Mouse (Mus musculus) heart, embryonic 10.5 days (tissue): ENCODE data around the gene 4931428L18Rik. TPM values are rescaled to one million over a fixed set of nuclear protein-coding genes. Genes with fewer than 3 reads are reported as not detected.

Experiments used
- DNase-seq: peaks from one replicate; pipeline ENCODE4 v3.0.0-alpha.2; 2017; ENCODE audit warnings: low spot score
- H3K27ac ChIP-seq: fragments of 300-500 bp; sonication (generic); 2 replicates; pipeline ENCODE4 v1.5.1; 2016; ENCODE audit warnings: mild to moderate bottlenecking
- H3K27me3 ChIP-seq: fragments of 300-500 bp; sonication (generic); 2 replicates; pipeline ENCODE4 v1.6.1; 2016; ENCODE audit warnings: mild to moderate bottlenecking; ENCODE audit not compliant: poor library complexity, insufficient read depth, severe bottlenecking
- H3K36me3 ChIP-seq: fragments of 300-500 bp; sonication (generic); 2 replicates; pipeline ENCODE4 v1.6.1; 2016; ENCODE audit warnings: mild to moderate bottlenecking, moderate library complexity
- H3K4me1 ChIP-seq: fragments of 300-500 bp; sonication (generic); 2 replicates; pipeline ENCODE4 v1.6.1; 2016; ENCODE audit warnings: mild to moderate bottlenecking
- H3K4me3 ChIP-seq: fragments of 300-500 bp; sonication (generic); 2 replicates; pipeline ENCODE4 v1.5.1; 2016; ENCODE audit warnings: mild to moderate bottlenecking, moderate library complexity
- H3K9me3 ChIP-seq: fragments of 300-500 bp; sonication (generic); 2 replicates; pipeline ENCODE4 v1.6.1; 2016; ENCODE audit warnings: mild to moderate bottlenecking, moderate library complexity
- WGBS: fragments of 180-500 bp; shearing (Covaris S2); methylation state at CpG from one replicate; pipeline ENCODE4 v1.1.7; 2016; 5-methylcytosine and 5-hydroxymethylcytosine counted together
- polyA plus RNA-seq: library from polyadenylated mRNA; unstranded; fragments of >200 nt; fragmentation: Nextera tagmentation; extraction: Ambion mirVana; gene quantifications from 2 replicates; pipeline ENCODE4 v1.2.1, GENCODE M21; 2016

4931428L18Rik gene
- polyA plus RNA-seq, 1 experiment from 2014 or later, result not detected

DNA sequence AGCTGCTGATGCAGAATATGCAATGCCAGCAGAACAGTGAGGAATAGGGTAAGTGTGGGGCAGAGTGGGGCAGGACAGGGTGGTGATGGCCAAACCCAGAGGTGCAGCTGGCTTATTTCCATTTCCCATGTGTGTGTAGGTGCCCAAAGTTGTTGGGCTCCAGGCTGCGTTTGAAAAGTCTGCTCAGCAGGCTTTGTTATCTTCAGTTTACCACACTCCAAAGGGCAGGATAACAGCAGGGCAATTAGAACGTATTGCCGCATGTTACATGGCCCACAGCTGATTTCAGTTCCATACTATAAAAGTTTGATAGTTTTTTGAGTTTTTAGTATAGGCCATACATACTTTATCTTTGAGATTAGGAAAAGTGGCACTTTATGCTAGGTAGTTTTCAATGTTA is 84.1 kb downstream of the 4931428L18Rik start:
- Histone ChIP-seq H3K4me1 (no peaks in the 10 kb centered on the region), H3K27ac (no peak overlapping the region), H3K36me3 (no peaks in the 10 kb centered on the region), H3K9me3 (no peaks in the 10 kb centered on the region), H3K27me3 (no peaks in the 10 kb centered on the region), H3K4me3 (no peak overlapping the region)
- DNase-seq, result no peak
- WGBS, result 55% methylated on average over 3 of the region's 3 CpGs

DNA sequence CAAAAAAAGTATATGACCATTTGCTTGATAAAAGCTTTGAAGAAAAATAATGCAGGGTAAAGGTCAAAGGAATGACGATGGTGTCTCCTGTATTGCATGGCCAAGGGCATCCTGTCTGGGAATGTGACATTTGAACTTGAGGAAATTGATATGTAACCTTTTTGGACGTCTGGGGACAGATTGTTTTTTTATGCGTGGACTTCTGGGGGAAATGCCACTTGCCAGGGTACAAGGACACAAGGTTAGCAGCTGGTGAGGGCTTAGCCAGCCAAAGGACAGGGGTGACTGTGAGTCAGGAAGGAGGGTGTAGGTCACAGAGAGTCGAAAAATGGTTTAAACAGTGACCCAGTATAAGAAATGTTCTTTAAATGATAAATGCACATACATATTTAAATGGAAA is 109.0 kb downstream of the 4931428L18Rik start:
- H3K4me1 ChIP-seq, result no peaks in the 10 kb centered on the region
- no peak overlapping the region for H3K4me3 ChIP-seq
- H3K27ac ChIP-seq, result no peak overlapping the region
- H3K36me3 ChIP-seq, result no peaks in the 10 kb centered on the region
- WGBS, result 64% methylated on average over 4 of the region's 4 CpGs
- H3K9me3 ChIP-seq, result no peaks in the 10 kb centered on the region
- DNase-seq, result no peak
- H3K27me3 ChIP-seq, result no peaks in the 10 kb centered on the region

DNA sequence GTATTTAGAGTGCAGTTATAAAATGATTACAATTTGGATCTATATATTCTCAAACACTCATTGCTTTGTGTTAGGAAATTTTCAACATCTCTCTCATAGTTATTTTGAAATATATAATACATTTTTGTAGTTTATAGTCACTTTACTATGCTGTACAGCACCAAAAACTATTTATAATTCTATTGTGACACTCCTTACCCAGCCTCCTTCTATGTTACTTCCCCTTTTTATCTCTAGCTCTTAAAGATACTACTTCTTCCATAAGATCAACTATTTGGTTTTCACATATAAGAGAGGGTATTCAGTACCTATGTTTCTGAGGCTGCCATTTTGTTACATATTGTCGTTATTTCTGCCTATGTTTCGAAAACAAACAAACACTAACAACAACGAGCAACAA is 114.5 kb downstream of the 4931428L18Rik start:
- H3K9me3 ChIP-seq, result no peaks in the 10 kb centered on the region
- H3K27me3 ChIP-seq, result no peaks in the 10 kb centered on the region
- no peak overlapping the region for H3K4me3 ChIP-seq
- no peaks in the 10 kb centered on the region for H3K36me3 ChIP-seq
- H3K27ac ChIP-seq, result no peak overlapping the region
- no peak for DNase-seq
- WGBS, result 91% methylated on average over 3 of the region's 3 CpGs
- no peaks in the 10 kb centered on the region for H3K4me1 ChIP-seq

DNA sequence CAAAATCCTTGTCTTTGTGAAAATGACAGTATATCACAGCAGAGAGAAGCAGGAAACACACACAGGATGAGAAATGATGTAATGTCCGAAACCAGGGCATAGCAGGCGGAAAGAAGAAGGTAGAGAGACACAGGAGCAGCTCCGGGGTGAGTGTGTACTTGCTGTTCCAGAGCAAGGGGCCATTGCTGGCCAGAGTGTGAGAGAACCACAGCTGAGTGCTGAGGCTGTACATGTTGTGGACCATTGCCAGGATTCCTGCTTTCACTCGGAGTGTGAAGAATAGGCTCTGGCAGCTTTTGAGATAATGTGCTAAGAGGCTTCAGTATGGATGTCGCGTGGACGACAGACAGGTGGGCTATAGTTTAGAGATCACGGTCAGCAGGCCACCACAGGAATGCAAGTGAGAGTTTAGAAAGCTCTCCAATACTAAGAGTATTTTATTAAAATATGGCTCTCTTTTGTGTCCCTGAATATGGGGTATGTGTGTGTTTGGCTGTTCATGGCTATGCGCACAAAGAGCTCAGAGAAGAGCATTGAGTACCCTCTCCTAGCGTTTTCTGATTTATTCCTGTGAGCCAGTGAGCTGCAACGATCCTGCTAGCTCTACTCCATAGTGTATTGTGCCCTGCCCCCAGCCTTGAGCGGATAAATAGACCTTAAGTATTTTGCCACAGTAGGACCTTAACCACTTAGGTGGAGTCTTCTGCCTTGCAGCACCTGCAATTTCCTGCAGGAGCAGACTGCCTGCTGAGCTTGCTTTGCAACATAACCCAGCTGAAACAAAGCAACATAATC is 119.4 kb downstream of the 4931428L18Rik start:
- 44% methylated on average over 12 of the region's 12 CpGs for WGBS

DNA sequence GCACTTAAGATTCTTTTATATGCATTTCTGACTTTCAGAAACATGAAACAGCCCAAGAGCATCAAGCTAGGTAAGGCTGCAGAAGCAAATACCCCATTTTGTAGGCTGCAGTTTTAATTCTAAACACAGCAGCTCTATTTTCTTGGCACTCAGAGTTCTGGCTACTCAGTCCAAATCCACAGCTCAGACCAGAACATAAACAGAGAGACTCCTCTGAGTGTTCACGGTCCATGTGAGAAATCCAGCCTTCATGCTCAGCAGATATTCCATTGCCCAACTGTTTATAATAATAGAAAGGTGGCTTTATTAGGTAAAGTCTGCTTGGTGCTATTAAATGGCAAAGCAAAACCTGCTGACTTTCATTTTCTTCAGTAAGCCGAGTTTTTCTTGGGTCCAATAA is 120.2 kb downstream of the 4931428L18Rik start:
- WGBS, result 86% methylated on average over 2 of the region's 2 CpGs
- no peak overlapping the region for H3K4me3 ChIP-seq
- no peaks in the 10 kb centered on the region for H3K36me3 ChIP-seq
- H3K4me1 ChIP-seq, result no peaks in the 10 kb centered on the region; the same call in 1 of the 2 replicates
- H3K9me3 ChIP-seq, result no peaks in the 10 kb centered on the region
- H3K27ac ChIP-seq, result no peak overlapping the region; the same call in 1 of the 2 replicates
- no peak for DNase-seq
- H3K27me3 ChIP-seq, result no peaks in the 10 kb centered on the region

More for the DNA sequence above, 119.4 kb downstream of the 4931428L18Rik start:
- H3K27ac ChIP-seq, result peak overlapping the region; percentile 42; the same call in 1 of the 2 replicates
- peak; percentile 74 for DNase-seq
- H3K4me3 ChIP-seq, result no peak overlapping the region
- no peaks in the 10 kb centered on the region; the same call in 1 of the 2 replicates for H3K4me1 ChIP-seq
- H3K9me3 ChIP-seq, result no peaks in the 10 kb centered on the region
- H3K27me3 ChIP-seq, result no peaks in the 10 kb centered on the region
- H3K36me3 ChIP-seq, result no peaks in the 10 kb centered on the region

DNA sequence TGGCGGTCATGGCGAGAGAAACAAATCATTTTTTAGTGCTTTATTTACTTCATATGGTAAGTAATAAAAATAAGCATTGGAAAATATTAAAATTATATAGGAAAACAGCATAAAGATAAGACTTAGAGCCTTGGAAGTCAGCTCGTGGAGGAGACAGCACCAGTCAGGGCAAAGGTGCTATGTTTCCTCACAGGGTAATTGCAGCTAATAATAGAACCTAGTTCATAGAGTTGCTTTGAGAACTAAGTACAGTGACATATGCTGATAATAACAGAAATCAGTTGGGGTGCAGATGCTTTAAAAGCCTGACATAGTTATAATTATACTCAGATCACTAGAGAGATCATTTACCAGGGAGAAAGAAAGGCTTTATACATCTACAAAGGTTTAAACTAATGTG is 125.3 kb downstream of the 4931428L18Rik start:
- no peak for DNase-seq
- Histone ChIP-seq H3K4me3 (no peak overlapping the region), H3K36me3 (no peaks in the 10 kb centered on the region), H3K9me3 (no peaks in the 10 kb centered on the region), H3K4me1 (no peaks in the 10 kb centered on the region), H3K27me3 (no peaks in the 10 kb centered on the region), H3K27ac (no peak overlapping the region)
- WGBS, result 67% methylated on average over 3 of the region's 3 CpGs

DNA sequence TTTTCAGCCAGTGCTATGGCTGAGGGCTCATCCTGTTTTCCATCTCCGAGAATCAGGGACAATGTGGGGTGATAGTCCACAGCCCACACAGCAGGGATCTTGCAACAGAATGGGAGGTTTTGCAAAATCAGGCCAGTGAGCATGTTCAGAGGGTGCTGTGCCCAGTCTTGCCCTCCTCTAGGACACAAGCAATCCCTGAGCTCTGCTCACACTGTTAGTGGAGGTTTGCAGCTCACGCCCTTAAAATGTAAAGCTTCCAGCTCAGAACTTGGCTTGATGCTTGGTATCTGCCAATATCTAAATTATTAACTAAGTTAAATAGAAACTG is 126.1 kb downstream of the 4931428L18Rik start:
- WGBS, result 67% methylated on average over 2 of the region's 2 CpGs
- no peak overlapping the region for H3K4me3 ChIP-seq
- no peaks in the 10 kb centered on the region for H3K9me3 ChIP-seq
- no peak for DNase-seq
- H3K4me1 ChIP-seq, result no peaks in the 10 kb centered on the region
- H3K27ac ChIP-seq, result 0 out of 2 replicates have a peak overlapping the region, but pooled peaks have one; percentile 16
- no peaks in the 10 kb centered on the region for H3K27me3 ChIP-seq
- H3K36me3 ChIP-seq, result no peaks in the 10 kb centered on the region

- Histone ChIP-seq H3K4me1 (no peaks in the 10 kb centered on the region), H3K4me3 (no peak overlapping the region), H3K9me3 (no peaks in the 10 kb centered on the region), H3K27ac (0 out of 2 replicates have a peak overlapping the region, but pooled peaks have one; percentile 16), H3K27me3 (no peaks in the 10 kb centered on the region), H3K36me3 (no peaks in the 10 kb centered on the region)
- 74% methylated on average over 5 of the region's 5 CpGs for WGBS
- no peak for DNase-seq
Observed at GRCm38 (mm10) chr1:31095706-31096465, 126.6 kb downstream of the 4931428L18Rik start.

DNA sequence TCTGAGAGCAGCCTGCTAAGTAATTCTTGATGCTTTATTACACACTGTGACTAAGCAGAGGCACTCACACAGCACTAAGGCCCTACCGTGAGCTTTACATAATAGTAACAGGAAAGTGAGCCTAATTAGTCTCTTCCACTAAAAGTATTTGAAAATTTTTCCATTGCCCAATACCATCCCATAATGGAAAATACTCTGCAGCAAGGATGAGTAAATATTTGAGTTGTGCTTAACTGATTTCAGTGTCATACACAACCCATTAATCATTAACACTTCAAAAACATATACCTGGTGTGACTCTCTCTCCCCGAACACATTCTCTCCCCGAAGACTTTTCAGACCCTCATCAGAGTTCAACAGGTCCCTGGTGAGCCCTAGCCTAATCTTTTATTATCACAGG is 127.7 kb downstream of the 4931428L18Rik start:
- Histone ChIP-seq H3K27ac (no peak overlapping the region), H3K4me1 (no peaks in the 10 kb centered on the region), H3K9me3 (no peaks in the 10 kb centered on the region), H3K36me3 (no peaks in the 10 kb centered on the region), H3K4me3 (no peak overlapping the region), H3K27me3 (no peaks in the 10 kb centered on the region)
- no peak for DNase-seq
- 88% methylated on average over 3 of the region's 3 CpGs for WGBS

DNA sequence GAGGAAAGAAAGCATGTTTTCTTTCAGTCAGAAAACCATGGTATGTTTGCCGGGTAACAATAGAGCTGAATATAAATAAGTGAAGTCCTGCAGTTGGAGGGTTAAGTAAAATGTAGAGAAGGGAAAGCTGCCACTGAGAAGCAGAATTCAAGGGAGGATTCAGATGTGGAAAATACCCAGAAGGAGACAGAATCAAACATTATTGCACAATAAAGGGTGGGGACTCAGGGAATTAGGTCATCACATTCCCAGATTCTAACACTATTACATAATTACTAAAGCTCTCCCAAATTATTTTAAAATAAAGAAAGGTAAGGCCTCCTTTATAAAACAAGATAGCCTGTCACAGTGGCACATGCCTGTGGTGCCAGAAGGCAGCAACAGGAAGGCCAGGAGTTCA is 128.5 kb downstream of the 4931428L18Rik start:
- Histone ChIP-seq H3K27ac (no peak overlapping the region), H3K27me3 (no peaks in the 10 kb centered on the region), H3K4me1 (no peaks in the 10 kb centered on the region), H3K4me3 (no peak overlapping the region), H3K36me3 (no peaks in the 10 kb centered on the region), H3K9me3 (no peaks in the 10 kb centered on the region)
- 89% methylated on average over 1 of the region's 1 CpGs for WGBS
- no peak for DNase-seq

- Histone ChIP-seq H3K9me3 (no peaks in the 10 kb centered on the region), H3K27ac (no peak overlapping the region), H3K4me1 (no peaks in the 10 kb centered on the region), H3K36me3 (no peaks in the 10 kb centered on the region), H3K4me3 (no peak overlapping the region), H3K27me3 (no peaks in the 10 kb centered on the region)
- DNase-seq, result no peak
- 80% methylated on average over 4 of the region's 4 CpGs for WGBS
Observed at GRCm38 (mm10) chr1:31088686-31089085, 133.8 kb downstream of the 4931428L18Rik start.

- 65% methylated on average over 6 of the region's 6 CpGs for WGBS
- H3K9me3 ChIP-seq, result no peaks in the 10 kb centered on the region
- H3K27ac ChIP-seq, result no peak overlapping the region
- no peaks in the 10 kb centered on the region for H3K4me1 ChIP-seq
- no peaks in the 10 kb centered on the region for H3K27me3 ChIP-seq
- DNase-seq, result no peak
- no peaks in the 10 kb centered on the region for H3K36me3 ChIP-seq
- H3K4me3 ChIP-seq, result no peak overlapping the region
Observed at GRCm38 (mm10) chr1:31072523-31073370, 149.7 kb downstream of the 4931428L18Rik start.

DNA sequence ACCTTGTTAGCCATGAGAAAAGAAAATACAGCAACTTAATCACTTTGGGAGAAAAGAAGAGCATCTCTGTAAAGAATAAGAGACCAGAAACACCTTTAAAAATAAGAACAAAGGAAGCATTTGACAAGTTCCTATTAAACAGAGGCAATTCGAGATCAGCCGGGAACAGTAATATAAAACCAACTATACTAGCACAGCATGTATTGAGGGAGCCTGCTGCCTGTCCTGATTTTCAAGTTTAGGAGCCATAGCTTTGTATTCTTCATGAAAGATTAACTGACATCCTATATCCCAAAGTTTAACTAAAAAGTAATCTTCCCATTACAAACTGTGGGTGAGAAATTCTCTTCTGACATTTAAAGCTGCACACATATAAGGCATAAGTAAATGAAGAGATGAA is 151.3 kb downstream of the 4931428L18Rik start:
- Histone ChIP-seq H3K9me3 (no peaks in the 10 kb centered on the region), H3K27ac (no peak overlapping the region), H3K4me1 (no peaks in the 10 kb centered on the region), H3K36me3 (no peaks in the 10 kb centered on the region), H3K4me3 (no peak overlapping the region), H3K27me3 (no peaks in the 10 kb centered on the region)
- WGBS, result 83% methylated on average over 2 of the region's 2 CpGs
- no peak for DNase-seq
